Mouse (Mus musculus): ENCODE data around the gene Alg5. TPM values are rescaled to one million over a fixed set of nuclear protein-coding genes. Genes with fewer than 3 reads are reported as not detected.
A peak's percentile ranks its signal among the peaks of the same experiment; 100 is the strongest.

Gene Alg5
- polyA plus RNA-seq, 1 experiment from 2014 or later, result 44.7 TPM

- Histone ChIP-seq H3K4me1 (no peaks in the 10 kb centered on the region), H3K9ac (no peak overlapping the region), H3K4me2 (no peak overlapping the region), H3K27me3 (no peaks in the 10 kb centered on the region), H3K4me3 (no peak overlapping the region), H3K9me3 (replicated peaks) (no peaks in the 10 kb centered on the region), H3K27ac (no peak overlapping the region), H3K36me3 (ENCODE audit: poor library complexity, severe bottlenecking) (peaks cover 70% of the 10 kb centered on the region)
- ATAC-seq, result no peak
- WGBS, result 90% methylated on average over 10 of the region's 10 CpGs
Measured at GRCm38 (mm10) chr3:54723741-54724500, 11.4 kb upstream of the Alg5 start.

DNA sequence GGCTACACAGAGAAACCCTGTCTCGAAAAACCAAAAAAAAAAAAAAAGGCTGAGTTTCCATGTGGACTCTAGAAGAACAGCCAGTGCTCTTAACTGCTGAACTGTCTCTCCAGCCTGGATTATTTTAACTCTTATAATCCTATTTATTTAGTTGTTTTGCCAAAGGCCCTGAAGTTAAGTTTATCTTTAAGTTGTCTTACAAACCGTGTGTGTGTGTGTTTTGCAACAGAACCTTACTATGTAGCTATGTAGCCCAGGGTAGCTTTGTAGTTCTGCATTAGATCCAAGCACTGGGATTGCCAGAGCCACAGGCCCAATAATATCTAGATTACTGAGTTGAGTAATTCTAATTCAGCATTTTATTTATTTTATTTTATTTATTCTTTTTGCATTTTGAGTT is 10.0 kb upstream of the Alg5 start:
- 96% methylated on average over 2 of the region's 2 CpGs for WGBS
- no peak overlapping the region for H3K9ac ChIP-seq
- peaks cover 80% of the 10 kb centered on the region for H3K36me3 ChIP-seq (ENCODE audit: poor library complexity, severe bottlenecking)
- H3K4me3 ChIP-seq, result no peak overlapping the region
- no peak overlapping the region for H3K27ac ChIP-seq
- H3K27me3 ChIP-seq, result no peaks in the 10 kb centered on the region
- no peak overlapping the region for H3K4me2 ChIP-seq
- H3K4me1 ChIP-seq, result no peaks in the 10 kb centered on the region
- H3K9me3 ChIP-seq (replicated peaks), result no peaks in the 10 kb centered on the region
- no peak for ATAC-seq

DNA sequence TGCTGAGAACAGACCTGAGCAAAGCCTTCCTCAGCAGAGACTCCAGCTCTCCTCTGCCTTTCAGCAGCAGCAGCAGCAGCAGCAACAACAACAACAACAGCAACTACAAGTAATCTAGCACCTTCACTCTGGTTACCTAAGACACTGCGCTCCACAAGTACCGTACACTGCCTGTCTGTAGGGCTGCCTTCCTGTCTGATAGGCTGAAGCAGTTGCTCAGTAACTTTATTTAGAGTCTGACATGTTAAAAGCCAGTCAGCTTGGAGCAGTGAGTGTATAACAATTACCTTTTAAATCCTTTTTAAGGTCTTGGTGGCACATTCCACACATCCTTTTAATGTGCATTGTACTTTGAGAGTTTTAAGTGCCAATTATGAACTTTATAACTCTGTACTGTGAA is 7.8 kb upstream of the Alg5 start:
- H3K4me2 ChIP-seq, result no peak overlapping the region
- H3K27ac ChIP-seq, result no peak overlapping the region
- ATAC-seq, result no peak
- no peaks in the 10 kb centered on the region for H3K27me3 ChIP-seq
- no peaks in the 10 kb centered on the region for H3K9me3 ChIP-seq (replicated peaks)
- no peak overlapping the region for H3K4me3 ChIP-seq
- no peaks in the 10 kb centered on the region for H3K4me1 ChIP-seq
- no peak overlapping the region for H3K9ac ChIP-seq
- WGBS, result 97% methylated on average over 2 of the region's 2 CpGs
- peaks cover 81% of the 10 kb centered on the region for H3K36me3 ChIP-seq (ENCODE audit: poor library complexity, severe bottlenecking)

GRCm38 (mm10) chr3:54728100-54728499 is 7.2 kb upstream of the Alg5 start:
- Histone ChIP-seq H3K4me1 (no peaks in the 10 kb centered on the region), H3K9me3 (replicated peaks) (no peaks in the 10 kb centered on the region), H3K4me3 (no peak overlapping the region), H3K36me3 (ENCODE audit: poor library complexity, severe bottlenecking) (peaks cover 81% of the 10 kb centered on the region), H3K9ac (no peak overlapping the region), H3K27me3 (no peaks in the 10 kb centered on the region), H3K4me2 (no peak overlapping the region), H3K27ac (no peak overlapping the region)
- no peak for ATAC-seq
- 96% methylated on average over 6 of the region's 6 CpGs for WGBS

DNA sequence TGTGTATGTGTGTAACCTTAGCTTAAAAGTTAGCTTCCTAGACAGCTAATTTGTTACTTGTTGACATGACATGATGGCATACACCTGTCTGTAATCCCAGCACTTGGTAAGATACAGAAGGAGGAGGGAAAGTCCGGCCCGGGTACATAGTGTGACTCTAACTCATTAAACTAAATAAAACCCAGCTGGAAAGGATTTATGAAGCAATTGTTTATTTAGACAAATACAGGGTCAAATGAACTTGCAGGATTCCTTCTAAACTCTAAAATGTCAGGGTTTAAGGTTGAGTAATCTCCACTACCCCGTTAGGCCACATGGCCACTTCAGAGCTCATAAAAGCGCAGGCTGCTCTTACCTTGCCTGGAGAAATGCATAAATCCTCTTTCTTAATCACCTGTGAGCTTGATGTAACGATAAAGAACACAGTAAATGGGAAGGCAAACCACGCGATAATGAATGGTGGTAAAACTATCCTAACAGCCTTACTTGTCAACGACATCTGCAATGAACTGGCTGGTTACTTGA is 3.7 kb upstream of the Alg5 start:
- no peak for ATAC-seq
- H3K27ac ChIP-seq, result no peak overlapping the region
- no peak overlapping the region for H3K4me2 ChIP-seq
- H3K4me3 ChIP-seq, result no peak overlapping the region
- no peaks in the 10 kb centered on the region for H3K9me3 ChIP-seq (replicated peaks)
- H3K4me1 ChIP-seq, result peaks cover 12% of the 10 kb centered on the region
- no peak overlapping the region for H3K9ac ChIP-seq
- H3K36me3 ChIP-seq (ENCODE audit: poor library complexity, severe bottlenecking), result peaks cover 63% of the 10 kb centered on the region
- 95% methylated on average over 8 of the region's 8 CpGs for WGBS
- no peaks in the 10 kb centered on the region for H3K27me3 ChIP-seq

DNA sequence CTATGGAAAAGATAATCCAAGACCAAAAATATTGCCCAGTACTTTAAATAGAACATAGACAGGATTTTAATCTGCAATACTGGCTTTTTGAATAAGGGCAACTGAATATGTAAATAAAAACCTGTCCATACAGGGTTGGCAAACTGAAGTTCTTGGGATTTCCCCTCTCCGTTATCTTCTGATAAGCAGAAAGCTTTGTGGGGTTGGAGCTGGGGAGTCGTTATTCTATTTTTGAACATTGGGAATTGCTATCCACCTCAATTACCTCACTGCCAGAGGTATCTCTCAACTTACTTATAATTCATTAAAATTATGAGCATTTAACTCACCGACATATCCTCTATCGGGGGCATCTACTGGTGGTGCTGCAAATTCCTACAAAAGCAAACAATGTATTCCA is 3.0 kb upstream of the Alg5 start:
- Histone ChIP-seq H3K36me3 (ENCODE audit: poor library complexity, severe bottlenecking) (peaks cover 56% of the 10 kb centered on the region), H3K27ac (no peak overlapping the region), H3K27me3 (no peaks in the 10 kb centered on the region), H3K9me3 (replicated peaks) (no peaks in the 10 kb centered on the region), H3K9ac (no peak overlapping the region), H3K4me2 (no peak overlapping the region), H3K4me1 (peaks cover 12% of the 10 kb centered on the region), H3K4me3 (no peak overlapping the region)
- no peak for ATAC-seq
- WGBS, result 92% methylated on average over 4 of the region's 4 CpGs

GRCm38 (mm10) chr3:54734411-54735246 is 710 bp upstream of the Alg5 start:
- H3K27ac ChIP-seq, result peak overlapping the region; percentile 98
- H3K9me3 ChIP-seq (replicated peaks), result no peaks in the 10 kb centered on the region
- ATAC-seq, result peak; percentile 96
- WGBS, result under 1% methylated on average over 73 of the region's 84 CpGs
- H3K4me2 ChIP-seq, result peak overlapping the region; percentile 90
- H3K4me3 ChIP-seq, result peak overlapping the region; percentile 83
- H3K9ac ChIP-seq, result peak overlapping the region; percentile 93
- no peaks in the 10 kb centered on the region for H3K27me3 ChIP-seq
- peaks cover 46% of the 10 kb centered on the region for H3K36me3 ChIP-seq (ENCODE audit: poor library complexity, severe bottlenecking)
- H3K4me1 ChIP-seq, result peaks cover 12% of the 10 kb centered on the region

GRCm38 (mm10) chr3:54736101-54736927 is 975 bp downstream of the Alg5 start:
- 57% methylated on average over 18 of the region's 18 CpGs for WGBS
- no peak for ATAC-seq
- peaks cover 12% of the 10 kb centered on the region for H3K4me1 ChIP-seq
- H3K27ac ChIP-seq, result peak overlapping the region; percentile 98
- H3K9me3 ChIP-seq (replicated peaks), result no peaks in the 10 kb centered on the region
- H3K27me3 ChIP-seq, result no peaks in the 10 kb centered on the region
- H3K4me2 ChIP-seq, result peak overlapping the region; percentile 90
- H3K4me3 ChIP-seq, result peak overlapping the region; percentile 83
- H3K36me3 ChIP-seq (ENCODE audit: poor library complexity, severe bottlenecking), result peaks cover 46% of the 10 kb centered on the region
- H3K9ac ChIP-seq, result peak overlapping the region; percentile 93

DNA sequence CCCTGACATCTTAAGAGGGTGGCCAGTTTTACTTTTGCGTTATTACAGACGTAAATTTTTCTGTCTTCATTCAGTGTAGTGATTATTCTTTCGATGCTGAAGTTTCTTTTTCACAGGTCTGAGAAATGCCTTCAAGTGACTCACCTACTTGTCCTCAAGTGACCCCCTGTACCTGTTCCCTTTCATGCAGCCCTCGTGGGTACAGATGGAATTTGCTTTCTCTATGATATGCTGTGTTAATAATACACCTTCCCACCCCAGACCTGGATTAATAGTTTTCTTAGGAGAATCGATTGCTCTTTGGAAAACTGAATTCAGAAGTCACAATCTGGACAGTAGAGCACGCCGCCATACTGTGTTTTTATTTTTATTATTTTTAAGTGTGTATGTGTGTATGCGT is 2.0 kb downstream of the Alg5 start:
- H3K27me3 ChIP-seq, result no peaks in the 10 kb centered on the region
- no peak overlapping the region for H3K27ac ChIP-seq
- H3K36me3 ChIP-seq (ENCODE audit: poor library complexity, severe bottlenecking), result peaks cover 48% of the 10 kb centered on the region
- H3K4me3 ChIP-seq, result no peak overlapping the region
- H3K9ac ChIP-seq, result no peak overlapping the region
- no peaks in the 10 kb centered on the region for H3K9me3 ChIP-seq (replicated peaks)
- no peak overlapping the region for H3K4me2 ChIP-seq
- WGBS, result 97% methylated on average over 8 of the region's 8 CpGs
- H3K4me1 ChIP-seq, result peaks cover 12% of the 10 kb centered on the region
- no peak for ATAC-seq

DNA sequence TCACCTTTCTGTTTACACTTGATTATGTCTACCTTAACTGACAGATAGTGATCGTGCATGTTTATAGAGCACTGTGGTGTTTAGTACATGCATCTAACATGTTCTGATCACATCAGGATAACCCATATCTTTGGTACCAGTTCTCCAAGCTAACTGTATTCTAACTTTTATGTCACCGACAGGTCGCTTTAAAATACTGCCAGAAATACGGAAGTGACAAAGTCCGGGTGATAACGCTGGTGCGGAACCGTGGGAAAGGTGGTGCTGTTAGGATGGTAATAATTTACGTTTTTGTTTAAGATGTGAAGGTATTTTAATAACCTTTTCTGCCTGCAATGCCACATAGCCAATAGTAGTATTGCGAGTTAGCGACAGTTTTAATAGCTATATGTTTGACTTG is 6.6 kb downstream of the Alg5 start:
- Histone ChIP-seq H3K27ac (no peak overlapping the region), H3K4me2 (no peak overlapping the region), H3K4me3 (no peak overlapping the region), H3K9ac (no peak overlapping the region), H3K36me3 (ENCODE audit: poor library complexity, severe bottlenecking) (peaks cover 86% of the 10 kb centered on the region), H3K27me3 (no peaks in the 10 kb centered on the region), H3K9me3 (replicated peaks) (no peaks in the 10 kb centered on the region), H3K4me1 (no peaks in the 10 kb centered on the region)
- 97% methylated on average over 11 of the region's 11 CpGs for WGBS
- ATAC-seq, result no peak

DNA sequence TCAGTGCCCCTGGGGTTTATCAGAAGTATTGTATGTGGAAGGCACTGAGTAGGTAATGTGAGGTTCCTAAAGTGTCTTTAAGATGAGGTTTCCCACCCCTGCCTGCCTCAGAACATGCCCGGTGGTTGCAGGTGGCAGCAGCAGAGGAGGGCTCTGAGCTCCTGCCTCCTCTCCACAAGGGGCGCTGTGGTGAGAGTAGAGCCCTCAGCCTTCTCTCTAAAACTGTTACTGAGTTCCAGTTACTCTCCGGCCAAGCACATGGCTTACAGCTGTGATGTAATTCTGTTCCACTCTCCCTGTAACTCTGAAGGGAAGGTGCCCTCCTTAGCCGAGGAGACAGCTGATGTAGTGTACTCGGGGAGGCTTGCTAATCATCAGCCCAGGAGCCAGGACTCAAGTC is 10.5 kb downstream of the Alg5 start:
- ATAC-seq, result no peak
- no peaks in the 10 kb centered on the region for H3K27me3 ChIP-seq
- no peak overlapping the region for H3K4me3 ChIP-seq
- WGBS, result 57% methylated on average over 5 of the region's 5 CpGs
- no peak overlapping the region for H3K4me2 ChIP-seq
- H3K27ac ChIP-seq, result no peak overlapping the region
- peaks cover 100% of the 10 kb centered on the region for H3K36me3 ChIP-seq (ENCODE audit: poor library complexity, severe bottlenecking)
- H3K9ac ChIP-seq, result no peak overlapping the region
- no peaks in the 10 kb centered on the region for H3K4me1 ChIP-seq
- no peaks in the 10 kb centered on the region for H3K9me3 ChIP-seq (replicated peaks)

- WGBS, result 77% methylated on average over 4 of the region's 4 CpGs
- no peak overlapping the region for H3K4me2 ChIP-seq
- no peaks in the 10 kb centered on the region for H3K9me3 ChIP-seq (replicated peaks)
- no peak overlapping the region for H3K27ac ChIP-seq
- H3K36me3 ChIP-seq (ENCODE audit: poor library complexity, severe bottlenecking), result peaks cover 36% of the 10 kb centered on the region
- no peak for ATAC-seq
- no peak overlapping the region for H3K9ac ChIP-seq
- H3K4me3 ChIP-seq, result no peak overlapping the region
- peaks cover 22% of the 10 kb centered on the region for H3K4me1 ChIP-seq
- peaks cover 18% of the 10 kb centered on the region; the same call in 1 of the 2 replicates for H3K27me3 ChIP-seq
Measured at GRCm38 (mm10) chr3:54753411-54753810, 18.1 kb downstream of the Alg5 start.

Measured in forebrain, embryonic 13.5 days (tissue).